Comparison of ENCODE assay signal across 10 mouse cellular contexts in genomic region chr11:3864343-3864742, GRCm38 (mm10). TPM values are rescaled to one million over a fixed set of nuclear protein-coding genes. Genes with fewer than 3 reads are reported as not detected.
A peak's percentile ranks its signal among the peaks of the same experiment; 100 is the strongest.
DNase-seq lines count a peak whose midpoint lies in the region; ATAC-seq lines count a peak whose summit lies in the region.
"Had no signal": no experiment of that assay in that cellular context is flagged by ENCODE, and none has a peak within 500 bp of the region (broad histone marks: within the 10 kb centered on the region; RNA-seq: fewer than 3 reads in every experiment).

No protein-coding gene starts in this region.

- no peak overlapping the region for H3K27ac ChIP-seq in heart, embryonic 15.5 days
- H3K27ac ChIP-seq in embryonic facial prominence, embryonic 13.5 days, result no peak overlapping the region
- no peak overlapping the region for H3K27ac ChIP-seq in kidney, embryonic 15.5 days

- peaks cover 11% of the 10 kb centered on the region; the same call in 1 of the 2 replicates for H3K27me3 ChIP-seq in heart, embryonic 15.5 days
- H3K27me3 ChIP-seq in embryonic facial prominence, embryonic 13.5 days, result peaks cover 26% of the 10 kb centered on the region
- peaks cover 28% of the 10 kb centered on the region for H3K27me3 ChIP-seq in kidney, embryonic 15.5 days
- H3K27me3 ChIP-seq: CH12.LX had no signal

- no peak for DNase-seq in heart, postnatal 14 days
- peak; percentile 12 for DNase-seq in naive thymus-derived CD4-positive, alpha-beta T cell, adult 2 months (ENCODE audit: low read depth)
- DNase-seq in spleen, postnatal 10 days (ENCODE audit: low spot score in 2 of 2), result no peak
- no peak for DNase-seq in testis, postnatal 14 days (ENCODE audit: low spot score)
- no peak for DNase-seq in gastrocnemius, postnatal 14 days

- WGBS in heart, embryonic 15.5 days, result 39% methylated on average over 6 of the region's 6 CpGs
- WGBS in embryonic facial prominence, embryonic 13.5 days, result 24% methylated on average over 6 of the region's 6 CpGs
- 32% methylated on average over 6 of the region's 6 CpGs for WGBS in kidney, embryonic 15.5 days

- H3K9ac ChIP-seq in heart, embryonic 15.5 days, result no peak overlapping the region
- H3K9ac ChIP-seq in embryonic facial prominence, embryonic 13.5 days, result peak overlapping the region; percentile 72
- 0 out of 2 replicates have a peak overlapping the region, but pooled peaks have one; percentile 26 for H3K9ac ChIP-seq in kidney, embryonic 15.5 days

- H3K4me3 ChIP-seq in heart, embryonic 15.5 days, result peak overlapping the region; percentile 54
- peak overlapping the region; percentile 55 for H3K4me3 ChIP-seq in embryonic facial prominence, embryonic 13.5 days
- peak overlapping the region; percentile 55 for H3K4me3 ChIP-seq in kidney, embryonic 15.5 days (replicated peaks)

- H3K4me2 ChIP-seq in heart, embryonic 15.5 days, result peak overlapping the region; percentile 88
- H3K4me2 ChIP-seq in embryonic facial prominence, embryonic 13.5 days, result peak overlapping the region; percentile 82
- peak overlapping the region; percentile 92 for H3K4me2 ChIP-seq in kidney, embryonic 15.5 days

- no peak for ATAC-seq in heart, embryonic 15.5 days (replicated peaks; ENCODE audit: insufficient number of reproducible peaks, insufficient read depth, low FRiP score, low read depth)
- no peak for ATAC-seq in embryonic facial prominence, embryonic 13.5 days (ENCODE audit: insufficient number of reproducible peaks, insufficient read depth, low FRiP score, low TSS enrichment, low read depth)
- ATAC-seq in kidney, embryonic 15.5 days (replicated peaks; ENCODE audit: low FRiP score), result 0 out of 2 replicates have a peak, but pooled peaks have one; percentile 15

- intact Hi-C loops in heart, postnatal 14 days (cut with DNase I), result loop anchor here (5.0 kb wide), 1 partner anchor 37 kb away; no protein-coding TSS in a partner anchor
- intact Hi-C loops in gastrocnemius, postnatal 14 days (cut with DNase I; ENCODE audit: low total_unique reads), result no loop called here

- peaks cover 10% of the 10 kb centered on the region for H3K4me1 ChIP-seq in heart, embryonic 15.5 days (replicated peaks)
- peaks cover 12% of the 10 kb centered on the region for H3K4me1 ChIP-seq in embryonic facial prominence, embryonic 13.5 days
- H3K4me1 ChIP-seq in kidney, embryonic 15.5 days, result peaks cover 21% of the 10 kb centered on the region

- no peaks in the 10 kb centered on the region for H3K9me3 ChIP-seq in heart, embryonic 15.5 days (replicated peaks)
- H3K9me3 ChIP-seq in embryonic facial prominence, embryonic 13.5 days, result no peaks in the 10 kb centered on the region
- no peaks in the 10 kb centered on the region for H3K9me3 ChIP-seq in kidney, embryonic 15.5 days (replicated peaks)

- no peaks in the 10 kb centered on the region for H3K36me3 ChIP-seq in heart, embryonic 15.5 days
- no peaks in the 10 kb centered on the region for H3K36me3 ChIP-seq in embryonic facial prominence, embryonic 13.5 days
- no peaks in the 10 kb centered on the region for H3K36me3 ChIP-seq in kidney, embryonic 15.5 days

RNA-seq across cellular contexts. Expression of gene Osbp2, which starts 0.6 kb away (rescaled TPM):
- polyA plus RNA-seq in heart, embryonic 15.5 days (2015; fragmentation: Nextera tagmentation; extraction: Ambion mirVana), result 0.89 and 1.5 TPM in 2 replicates
- total RNA-seq in heart, postnatal 14 days (2021), result 1 to 10 TPM; 6.7 to 8.5 TPM
- 1.7 and 3.0 TPM in 2 replicates for polyA plus RNA-seq in embryonic facial prominence, embryonic 13.5 days (2015; fragmentation: Nextera tagmentation; extraction: Ambion mirVana)
- polyA plus RNA-seq in kidney, embryonic 15.5 days (2015; fragmentation: Nextera tagmentation; extraction: Ambion mirVana), result 0.78 and 0.91 TPM in 2 replicates
- total RNA-seq in gastrocnemius, postnatal 14 days (2021), result under 1 TPM; 0.45 to 0.47 TPM
- total RNA-seq: CH12.LX had no signal
- polyA plus RNA-seq: erythroblast, embryonic 14.5 days had no signal

RNA-seq across cellular contexts. Expression of gene 4921536K21Rik, which starts 30.6 kb away (rescaled TPM):
- polyA plus RNA-seq in heart, embryonic 15.5 days (2015; fragmentation: Nextera tagmentation; extraction: Ambion mirVana), result 0.06 and 0.21 TPM in 2 replicates
- under 1 TPM; 0.74 to 0.90 TPM for total RNA-seq in heart, postnatal 14 days (2021)
- 0.20 TPM in 1 of 2 replicates, not detected in the other for polyA plus RNA-seq in embryonic facial prominence, embryonic 13.5 days (2015; fragmentation: Nextera tagmentation; extraction: Ambion mirVana)
- polyA plus RNA-seq in kidney, embryonic 15.5 days (2015; fragmentation: Nextera tagmentation; extraction: Ambion mirVana), result 0.49 and 0.64 TPM in 2 replicates
- total RNA-seq in gastrocnemius, postnatal 14 days (2021), result under 1 TPM; 0.10 to 0.11 TPM

RNA-seq across cellular contexts. Expression of gene Dusp18, which starts 30.7 kb away (rescaled TPM):
- polyA plus RNA-seq in heart, embryonic 15.5 days (2015; fragmentation: Nextera tagmentation; extraction: Ambion mirVana), result 9.5 and 9.8 TPM in 2 replicates
- total RNA-seq in heart, postnatal 14 days (2021), result 10 to 100 TPM; 38.2 to 44.4 TPM
- 8.7 and 9.2 TPM in 2 replicates for polyA plus RNA-seq in embryonic facial prominence, embryonic 13.5 days (2015; fragmentation: Nextera tagmentation; extraction: Ambion mirVana)
- polyA plus RNA-seq in kidney, embryonic 15.5 days (2015; fragmentation: Nextera tagmentation; extraction: Ambion mirVana), result 13.0 and 13.4 TPM in 2 replicates
- total RNA-seq in gastrocnemius, postnatal 14 days (2021), result 1 to 10 TPM; 2.7 to 4.0 TPM
- polyA plus RNA-seq: erythroblast, embryonic 14.5 days had no signal

RNA-seq across cellular contexts. Expression of gene Slc35e4, which starts 50.1 kb away (rescaled TPM):
- polyA plus RNA-seq in heart, embryonic 15.5 days (2015; fragmentation: Nextera tagmentation; extraction: Ambion mirVana), result 3.6 and 4.4 TPM in 2 replicates
- 1 to 10 TPM; 4.9 to 5.6 TPM for total RNA-seq in heart, postnatal 14 days (2021)
- 7.7 and 8.6 TPM in 2 replicates for polyA plus RNA-seq in embryonic facial prominence, embryonic 13.5 days (2015; fragmentation: Nextera tagmentation; extraction: Ambion mirVana)
- polyA plus RNA-seq in kidney, embryonic 15.5 days (2015; fragmentation: Nextera tagmentation; extraction: Ambion mirVana), result 4.6 and 5.1 TPM in 2 replicates
- 10 to 100 TPM; 17.4 to 20.3 TPM for total RNA-seq in gastrocnemius, postnatal 14 days (2021)
